ENCODE assay signal across 8 mouse cellular contexts in the genomic region with DNA sequence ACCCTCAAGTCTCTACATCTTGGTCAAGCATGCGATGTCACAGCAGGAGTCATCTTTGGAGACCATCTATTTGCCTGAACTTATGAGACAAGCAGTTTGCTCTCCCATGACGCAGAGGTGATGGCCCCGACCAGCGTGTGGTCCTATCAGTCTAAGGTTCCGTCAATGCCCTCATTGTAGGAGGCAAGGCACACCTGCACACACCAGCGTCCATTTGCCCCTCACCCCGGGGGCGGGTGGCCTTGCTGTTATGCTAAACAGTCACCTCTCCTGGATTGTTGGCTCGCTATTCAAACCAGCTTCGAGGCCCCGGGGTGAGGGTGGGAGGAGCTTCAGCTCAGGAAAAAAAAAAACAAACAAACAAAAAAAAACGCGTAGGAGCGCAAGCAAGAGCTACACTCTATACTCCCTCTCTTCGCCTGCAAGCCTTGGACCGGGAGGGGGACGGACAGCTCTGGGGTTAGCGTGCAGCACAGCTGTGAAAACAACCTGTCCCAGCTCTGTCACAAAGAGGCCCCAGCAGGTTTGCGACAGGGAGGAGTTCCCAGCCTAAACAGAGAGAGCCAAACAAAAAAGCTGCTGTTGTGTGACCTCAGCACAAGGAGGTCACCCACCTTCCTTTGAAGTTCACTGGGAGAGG. TPM values are rescaled to one million over a fixed set of nuclear protein-coding genes. Genes with fewer than 3 reads are reported as not detected.
DNase-seq lines count a peak whose midpoint lies in the region; ATAC-seq and TF ChIP-seq lines count a peak whose summit lies in the region.

No protein-coding gene starts in this region.

- TF ChIP-seq EP300 in liver, postnatal 0 days (IDR thresholded peaks at IDR 0.05; ENCODE audit: low read depth), result peak; percentile 73

- ATAC-seq in forebrain, postnatal 0 days, result no peak
- peak; percentile 96 for ATAC-seq in liver, postnatal 0 days

- 21% methylated on average over 19 of the region's 19 CpGs for WGBS in forebrain, postnatal 0 days
- 52% methylated on average over 19 of the region's 19 CpGs for WGBS in liver, postnatal 0 days (ENCODE audit: insufficient replicate concordance)

- 0 out of 2 replicates have a peak overlapping the region, but pooled peaks have one; percentile 7 for H3K4me3 ChIP-seq in brown adipose tissue, adult 24 weeks (ENCODE audit: insufficient read depth, low read depth, low read length)
- H3K4me3 ChIP-seq in forebrain, postnatal 0 days (ENCODE audit: low read depth, low read length), result no peak overlapping the region
- H3K4me3 ChIP-seq in liver, postnatal 0 days (ENCODE audit: low read depth, low read length), result no peak overlapping the region

- no peak overlapping the region for H3K9ac ChIP-seq in forebrain, postnatal 0 days
- H3K9ac ChIP-seq in liver, postnatal 0 days (replicated peaks), result no peak overlapping the region

- no peak for TF ChIP-seq CTCF in forebrain, postnatal 0 days (IDR thresholded peaks at IDR 0.05; ENCODE audit: low read depth)
- no peak for TF ChIP-seq CTCF in liver, postnatal 0 days (IDR thresholded peaks at IDR 0.05; ENCODE audit: low read depth)

- no peaks in the 10 kb centered on the region for H3K9me3 ChIP-seq in forebrain, postnatal 0 days (ENCODE audit: low read length)
- no peaks in the 10 kb centered on the region for H3K9me3 ChIP-seq in liver, postnatal 0 days (ENCODE audit: low read length)

- peak overlapping the region; percentile 11 for H3K4me2 ChIP-seq in forebrain, postnatal 0 days (ENCODE audit: low read depth)
- peak overlapping the region; percentile 24; the same call in 1 of the 2 replicates for H3K4me2 ChIP-seq in liver, postnatal 0 days (ENCODE audit: low read depth, low read length)

- peaks cover 3% of the 10 kb centered on the region for H3K4me1 ChIP-seq in brown adipose tissue, adult 24 weeks (ENCODE audit: control insufficient read depth, insufficient read depth, insufficient read length, low read length)
- no peaks in the 10 kb centered on the region; the same call in 1 of the 2 replicates for H3K4me1 ChIP-seq in forebrain, postnatal 0 days (ENCODE audit: insufficient read depth)
- no peaks in the 10 kb centered on the region; the same call in 1 of the 2 replicates for H3K4me1 ChIP-seq in liver, postnatal 0 days (ENCODE audit: insufficient read depth)

- no peaks in the 10 kb centered on the region for H3K36me3 ChIP-seq in forebrain, postnatal 0 days (ENCODE audit: insufficient read depth)
- no peaks in the 10 kb centered on the region for H3K36me3 ChIP-seq in liver, postnatal 0 days (replicated peaks; ENCODE audit: insufficient read depth, low read length)

- H3K27me3 ChIP-seq in forebrain, postnatal 0 days (ENCODE audit: insufficient read depth, low read length), result no peaks in the 10 kb centered on the region
- no peaks in the 10 kb centered on the region for H3K27me3 ChIP-seq in liver, postnatal 0 days (ENCODE audit: insufficient read depth, low read length)

- peak; percentile 41 for DNase-seq in kidney, adult 18-20 months
- no peak for DNase-seq in kidney, adult 11 months
- DNase-seq in forebrain, postnatal 0 days, result no peak
- DNase-seq in liver, postnatal 0 days, result peak; percentile 62
- DNase-seq in spleen, postnatal 14 days (ENCODE audit: low spot score in 2 of 2), result no peak
- DNase-seq in thymus, adult 18-20 months, result no peak
- no peak for DNase-seq in heart, adult 9 months (ENCODE audit: low spot score in 2 of 2)

- no peak overlapping the region for H3K27ac ChIP-seq in brown adipose tissue, adult 24 weeks (replicated peaks; ENCODE audit: low read depth, low read length)
- H3K27ac ChIP-seq in forebrain, postnatal 0 days (ENCODE audit: low read depth, low read length), result no peak overlapping the region
- H3K27ac ChIP-seq in liver, postnatal 0 days (ENCODE audit: low read depth), result peak overlapping the region; percentile 49; the same call in 1 of the 2 replicates

RNA-seq across cellular contexts. Expression of a gene that starts 12.1 kb away (rescaled TPM):
- polyA plus RNA-seq in brown adipose tissue, adult 24 weeks (2012; ENCODE audit: insufficient read depth, insufficient read length, missing spikeins), result 44.5 and 47.0 TPM in 2 replicates
- 93.3 and 103 TPM in 2 replicates for total RNA-seq in forebrain, postnatal 0 days (2014; rRNA removed)
- 138 and 141 TPM in 2 replicates for polyA plus RNA-seq in forebrain, postnatal 0 days (2015; fragmentation: Nextera tagmentation; extraction: Ambion mirVana)
- polyA plus RNA-seq in liver, postnatal 0 days (2015; fragmentation: Nextera tagmentation; extraction: Ambion mirVana), result 55.4 and 62.0 TPM in 2 replicates

Comparison
In these comparisons a context has a peak if more than half of its experiments do, and no peak if none do; other contexts are left out.
1. DNase-seq: peak in kidney, adult 18-20 months (single experiment) and liver, postnatal 0 days (single experiment); none in kidney, adult 11 months (single experiment), forebrain, postnatal 0 days (single experiment), spleen, postnatal 14 days (0 of 2), thymus, adult 18-20 months (0 of 2) and heart, adult 9 months (0 of 2).